Comparison of ENCODE assay signal across 17 mouse cellular contexts in the genomic region with DNA sequence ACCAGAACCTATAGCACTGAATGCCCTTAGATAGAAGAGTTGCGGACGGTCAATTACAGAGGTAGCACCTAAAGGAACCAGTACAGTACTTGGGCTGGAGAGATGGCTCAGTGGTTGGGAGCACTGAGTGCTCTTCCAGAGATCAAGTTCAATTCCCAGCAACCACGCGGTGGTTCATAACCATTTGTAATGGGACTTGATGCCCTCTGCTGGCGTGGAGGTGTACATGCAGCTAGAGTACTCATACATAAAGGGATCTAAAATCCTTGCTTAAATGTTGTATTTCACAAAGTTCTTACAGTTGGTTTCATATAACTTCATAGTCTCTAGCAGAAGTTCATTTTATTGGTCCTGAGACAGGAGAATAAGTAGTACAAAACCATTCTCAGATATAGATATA. TPM values are rescaled to one million over a fixed set of nuclear protein-coding genes. Genes with fewer than 3 reads are reported as not detected.
DNase-seq lines count a peak whose midpoint lies in the region; ATAC-seq and TF ChIP-seq lines count a peak whose summit lies in the region.
"Had no signal": no experiment of that assay in that cellular context is flagged by ENCODE, and none has a peak within 500 bp of the region (broad histone marks: within the 10 kb centered on the region; RNA-seq: fewer than 3 reads in every experiment).

No protein-coding gene starts in this region.

- no peaks in the 10 kb centered on the region for H3K4me1 ChIP-seq in kidney, postnatal 0 days (replicated peaks; ENCODE audit: insufficient read depth, low read length)
- no peaks in the 10 kb centered on the region for H3K4me1 ChIP-seq in bone marrow macrophage, adult 2 months (ENCODE audit: control insufficient read depth, insufficient read depth, low read length)
- H3K4me1 ChIP-seq: heart, embryonic 15.5 days; limb, embryonic 15.5 days; midbrain, embryonic 15.5 days had no signal

- H3K9me3 ChIP-seq in kidney, postnatal 0 days (replicated peaks; ENCODE audit: low read length) = no peaks in the 10 kb centered on the region
- H3K9me3 ChIP-seq: heart, embryonic 15.5 days; limb, embryonic 15.5 days; midbrain, embryonic 15.5 days had no signal

- peak; percentile 51 for TF ChIP-seq CTCF in kidney, postnatal 0 days (IDR thresholded peaks at IDR 0.05; ENCODE audit: low read depth)
- TF ChIP-seq CTCF in bone marrow macrophage, adult 2 months (IDR thresholded peaks at IDR 0.05; ENCODE audit: low read depth, low read length) = peak; percentile 40; the same call in 1 of the 2 replicates

- no peak overlapping the region for H3K27ac ChIP-seq in kidney, postnatal 0 days
- no peak overlapping the region for H3K27ac ChIP-seq in bone marrow macrophage, adult 2 months (ENCODE audit: insufficient read depth, low read depth, low read length)
- H3K27ac ChIP-seq: heart, embryonic 15.5 days; limb, embryonic 15.5 days; midbrain, embryonic 15.5 days had no signal

- no peak overlapping the region for H3K4me3 ChIP-seq in kidney, postnatal 0 days (replicated peaks; ENCODE audit: low read depth, low read length)
- H3K4me3 ChIP-seq in bone marrow macrophage, adult 2 months (ENCODE audit: insufficient read depth, low read length) = no peak overlapping the region
- H3K4me3 ChIP-seq: heart, embryonic 15.5 days; limb, embryonic 15.5 days; midbrain, embryonic 15.5 days had no signal

- H3K4me2 ChIP-seq in kidney, postnatal 0 days (ENCODE audit: low read length) = no peak overlapping the region
- H3K4me2 ChIP-seq: heart, embryonic 15.5 days; limb, embryonic 15.5 days; midbrain, embryonic 15.5 days had no signal

- ATAC-seq in kidney, postnatal 0 days (replicated peaks; ENCODE audit: low FRiP score, low read depth) = no peak
- ATAC-seq: midbrain, embryonic 15.5 days had no signal

- H3K36me3 ChIP-seq in kidney, postnatal 0 days (ENCODE audit: insufficient read depth, low read length) = no peaks in the 10 kb centered on the region
- H3K36me3 ChIP-seq: heart, embryonic 15.5 days; limb, embryonic 15.5 days; midbrain, embryonic 15.5 days had no signal

- no peaks in the 10 kb centered on the region for H3K27me3 ChIP-seq in kidney, postnatal 0 days (ENCODE audit: insufficient read depth, low read length)
- H3K27me3 ChIP-seq: heart, embryonic 15.5 days; limb, embryonic 15.5 days; midbrain, embryonic 15.5 days had no signal

- peak; percentile 6 for DNase-seq in adrenal gland, adult 2 months
- no peak for DNase-seq in adrenal gland, adult 8-10 months
- DNase-seq in kidney, postnatal 0 days (ENCODE audit: low spot score) = no peak
- no peak for DNase-seq in kidney, postnatal 14 days
- peak; percentile 64 for DNase-seq in 416B (ENCODE audit: low read depth)
- no peak for DNase-seq in right cerebral cortex, postnatal 10 days (ENCODE audit: low spot score in 2 of 2)
- DNase-seq in urinary bladder, adult 18-20 months (ENCODE audit: low spot score in 2 of 2) = no peak
- DNase-seq: cerebellum, postnatal 14 days; gastrocnemius, postnatal 10 days; kidney, adult 18-20 months; layer of hippocampus, adult 9-11 months; thymus, postnatal 36 days had no signal

- WGBS in kidney, postnatal 0 days = 81% methylated on average over 5 of the region's 5 CpGs

- no peak overlapping the region for H3K9ac ChIP-seq in kidney, postnatal 0 days (ENCODE audit: low read depth, low read length)
- H3K9ac ChIP-seq: heart, embryonic 15.5 days; limb, embryonic 15.5 days; midbrain, embryonic 15.5 days had no signal

- no peak for TF ChIP-seq POLR2A in bone marrow macrophage, adult 2 months (IDR thresholded peaks at IDR 0.05; ENCODE audit: borderline replicate concordance, low read depth, low read length)

RNA-seq across cellular contexts. Expression of a gene that starts 9.4 kb away (rescaled TPM):
- 10 to 100 TPM; 54.4 to 65.3 TPM for total RNA-seq in adrenal gland, adult 2 months (2021)
- polyA plus RNA-seq in adrenal gland, adult 2 months (2012; rRNA removed) = 52.8 and 53.2 TPM in 2 replicates
- 10 to 100 TPM; 60.6 to 88.6 (median 73.7) TPM for total RNA-seq in adrenal gland, adult 8-10 months (2022)
- polyA plus RNA-seq in kidney, postnatal 0 days (2015; fragmentation: Nextera tagmentation; extraction: Ambion mirVana) = 89.1 and 95.9 TPM in 2 replicates
- 42.7 and 43.8 TPM in 2 replicates for polyA plus RNA-seq in bone marrow macrophage, adult 2 months (2012; ENCODE audit: insufficient read depth, insufficient read length, missing spikeins)

RNA-seq across cellular contexts. Expression of a gene that starts 10.4 kb away (rescaled TPM):
- 100 to 1,000 TPM; 178 to 245 TPM for total RNA-seq in adrenal gland, adult 2 months (2021)
- 47.1 and 48.0 TPM in 2 replicates for polyA plus RNA-seq in adrenal gland, adult 2 months (2012; rRNA removed)
- 100 to 1,000 TPM; 193 to 471 (median 262) TPM for total RNA-seq in adrenal gland, adult 8-10 months (2022)
- polyA plus RNA-seq in kidney, postnatal 0 days (2015; fragmentation: Nextera tagmentation; extraction: Ambion mirVana) = 79.8 and 88.6 TPM in 2 replicates
- 0.27 and 0.91 TPM in 2 replicates for polyA plus RNA-seq in bone marrow macrophage, adult 2 months (2012; ENCODE audit: insufficient read depth, insufficient read length, missing spikeins)
- total RNA-seq: neutrophil, adult 5-6 weeks had no signal

Comparison
In these comparisons a context has a peak if more than half of its experiments do, and no peak if none do; other contexts are left out.
1. DNase-seq: peak in adrenal gland, adult 2 months (single experiment) and 416B (single experiment); none in adrenal gland, adult 8-10 months (single experiment), kidney, postnatal 0 days (single experiment), kidney, postnatal 14 days (single experiment), right cerebral cortex, postnatal 10 days (0 of 2) and urinary bladder, adult 18-20 months (0 of 2).
2. RNA of a gene that starts 10.4 kb away (polyA plus RNA-seq): 79.8 to 88.6 TPM in kidney, postnatal 0 days and 47.1 to 48.0 TPM in adrenal gland, adult 2 months; 0.27 to 0.91 TPM in bone marrow macrophage, adult 2 months; every median in the first group is over 10 times any median in the second.